Mouse (Mus musculus) lung, postnatal 0 days (tissue): ENCODE results near the gene Vmn1r192.
"Not testable (repeated sequence)": the region's sequence is repeated elsewhere in the genome, so short reads cannot be mapped to it uniquely, and the experiment has no call there.

ENCODE experiments used
- CTCF ChIP-seq: IDR thresholded peaks from 2 replicates; pipeline ENCODE4 v1.5.1; 2016; ENCODE audit warnings: antibody characterized with exemption, mild to moderate bottlenecking
- EP300 ChIP-seq: IDR thresholded peaks from 2 replicates; pipeline ENCODE4 v1.6.1; 2016; ENCODE audit warnings: antibody characterized with exemption, mild to moderate bottlenecking, control low read depth

GRCm38 (mm10) chr13:22223060-22223459 is 32.1 kb upstream of the Vmn1r192 start, which contains the start of gene Vmn1r193:
- TF ChIP-seq CTCF, EP300: not testable (repeated sequence)
